Mouse (Mus musculus): ENCODE results near the gene Calr4. TPM values are rescaled to one million over a fixed set of nuclear protein-coding genes. Genes with fewer than 3 reads are reported as not detected.

Calr4 gene
- polyA plus RNA-seq, 1 experiment from 2014 or later, result 0.46 TPM

GRCm38 (mm10) chr4:109210881-109211280 is 23.4 kb upstream of the Calr4 start:
- Histone ChIP-seq H3K27me3 (no peaks in the 10 kb centered on the region), H3K36me3 (no peaks in the 10 kb centered on the region), H3K4me3 (no peak overlapping the region), H3K4me2 (replicated peaks) (no peak overlapping the region), H3K9me3 (no peaks in the 10 kb centered on the region), H3K9ac (replicated peaks) (no peak overlapping the region), H3K27ac (replicated peaks) (0 out of 2 replicates have a peak overlapping the region, but pooled peaks have one; percentile 25), H3K4me1 (no peaks in the 10 kb centered on the region)
- WGBS, result 61% methylated on average over 4 of the region's 4 CpGs
- ATAC-seq (ENCODE audit: low FRiP score, low read depth), result no peak

- Histone ChIP-seq H3K27me3 (no peaks in the 10 kb centered on the region), H3K9me3 (no peaks in the 10 kb centered on the region), H3K9ac (replicated peaks) (no peak overlapping the region), H3K36me3 (no peaks in the 10 kb centered on the region), H3K4me2 (replicated peaks) (no peak overlapping the region), H3K4me1 (no peaks in the 10 kb centered on the region), H3K4me3 (no peak overlapping the region), H3K27ac (replicated peaks) (no peak overlapping the region)
- ATAC-seq (ENCODE audit: low FRiP score, low read depth), result no peak
- WGBS, result 66% methylated on average over 3 of the region's 3 CpGs
Observed at GRCm38 (mm10) chr4:109213986-109214385, 20.3 kb upstream of the Calr4 start.

- H3K4me3 ChIP-seq, result no peak overlapping the region
- no peaks in the 10 kb centered on the region for H3K27me3 ChIP-seq
- H3K27ac ChIP-seq (replicated peaks), result no peak overlapping the region
- H3K4me1 ChIP-seq, result no peaks in the 10 kb centered on the region
- WGBS, result 74% methylated on average over 7 of the region's 7 CpGs
- H3K4me2 ChIP-seq (replicated peaks), result no peak overlapping the region
- H3K9me3 ChIP-seq, result no peaks in the 10 kb centered on the region
- ATAC-seq (ENCODE audit: low FRiP score, low read depth), result no peak
- H3K36me3 ChIP-seq, result no peaks in the 10 kb centered on the region
- no peak overlapping the region for H3K9ac ChIP-seq (replicated peaks)
Observed at GRCm38 (mm10) chr4:109218008-109218407, 16.3 kb upstream of the Calr4 start.

- Histone ChIP-seq H3K4me2 (replicated peaks) (no peak overlapping the region), H3K36me3 (no peaks in the 10 kb centered on the region), H3K4me1 (peaks cover 10% of the 10 kb centered on the region), H3K9me3 (no peaks in the 10 kb centered on the region), H3K4me3 (no peak overlapping the region), H3K9ac (replicated peaks) (no peak overlapping the region), H3K27me3 (no peaks in the 10 kb centered on the region), H3K27ac (replicated peaks) (no peak overlapping the region)
- ATAC-seq (ENCODE audit: low FRiP score, low read depth), result no peak
- WGBS, result 77% methylated on average over 14 of the region's 14 CpGs
Observed at GRCm38 (mm10) chr4:109220441-109220940, 13.8 kb upstream of the Calr4 start.

- Histone ChIP-seq H3K27ac (replicated peaks) (no peak overlapping the region), H3K27me3 (no peaks in the 10 kb centered on the region), H3K4me3 (no peak overlapping the region), H3K9ac (replicated peaks) (no peak overlapping the region), H3K4me1 (peaks cover 12% of the 10 kb centered on the region), H3K36me3 (no peaks in the 10 kb centered on the region), H3K9me3 (no peaks in the 10 kb centered on the region), H3K4me2 (replicated peaks) (no peak overlapping the region)
- ATAC-seq (ENCODE audit: low FRiP score, low read depth), result no peak
- 96% methylated on average over 3 of the region's 3 CpGs for WGBS
Observed at GRCm38 (mm10) chr4:109222001-109222400, 12.3 kb upstream of the Calr4 start.

GRCm38 (mm10) chr4:109224762-109225552 is 9.3 kb upstream of the Calr4 start:
- Histone ChIP-seq H3K27ac (replicated peaks) (peak overlapping the region; percentile 60), H3K4me1 (peaks cover 12% of the 10 kb centered on the region), H3K9me3 (no peaks in the 10 kb centered on the region), H3K9ac (replicated peaks) (no peak overlapping the region), H3K4me3 (no peak overlapping the region), H3K27me3 (no peaks in the 10 kb centered on the region), H3K4me2 (replicated peaks) (no peak overlapping the region), H3K36me3 (no peaks in the 10 kb centered on the region)
- peak; percentile 85 for ATAC-seq (ENCODE audit: low FRiP score, low read depth)
- 60% methylated on average over 13 of the region's 13 CpGs for WGBS

- Histone ChIP-seq H3K27me3 (no peaks in the 10 kb centered on the region), H3K4me2 (replicated peaks) (no peak overlapping the region), H3K36me3 (no peaks in the 10 kb centered on the region), H3K4me3 (no peak overlapping the region), H3K27ac (replicated peaks) (peak overlapping the region; percentile 60; the same call in 1 of the 2 replicates), H3K4me1 (peaks cover 12% of the 10 kb centered on the region), H3K9ac (replicated peaks) (no peak overlapping the region), H3K9me3 (no peaks in the 10 kb centered on the region)
- 73% methylated on average over 6 of the region's 6 CpGs for WGBS
- ATAC-seq (ENCODE audit: low FRiP score, low read depth), result peak; percentile 42; the same call in 1 of the 2 replicates
Observed at GRCm38 (mm10) chr4:109225606-109226005, 8.7 kb upstream of the Calr4 start.

GRCm38 (mm10) chr4:109226071-109226470 is 8.2 kb upstream of the Calr4 start:
- 77% methylated on average over 5 of the region's 5 CpGs for WGBS
- H3K4me1 ChIP-seq, result peaks cover 12% of the 10 kb centered on the region
- no peak overlapping the region for H3K4me3 ChIP-seq
- H3K27ac ChIP-seq (replicated peaks), result no peak overlapping the region
- no peak overlapping the region for H3K9ac ChIP-seq (replicated peaks)
- no peak for ATAC-seq (ENCODE audit: low FRiP score, low read depth)
- no peaks in the 10 kb centered on the region for H3K36me3 ChIP-seq
- no peaks in the 10 kb centered on the region for H3K27me3 ChIP-seq
- no peaks in the 10 kb centered on the region for H3K9me3 ChIP-seq
- no peak overlapping the region for H3K4me2 ChIP-seq (replicated peaks)

- no peaks in the 10 kb centered on the region for H3K36me3 ChIP-seq
- ATAC-seq (ENCODE audit: low FRiP score, low read depth), result no peak
- H3K4me1 ChIP-seq, result peaks cover 9% of the 10 kb centered on the region
- no peak overlapping the region for H3K4me3 ChIP-seq
- H3K27ac ChIP-seq (replicated peaks), result no peak overlapping the region
- 66% methylated on average over 7 of the region's 7 CpGs for WGBS
- H3K4me2 ChIP-seq (replicated peaks), result no peak overlapping the region
- no peak overlapping the region for H3K9ac ChIP-seq (replicated peaks)
- no peaks in the 10 kb centered on the region for H3K9me3 ChIP-seq
- H3K27me3 ChIP-seq, result no peaks in the 10 kb centered on the region
Observed at GRCm38 (mm10) chr4:109229766-109230279, 4.5 kb upstream of the Calr4 start.

- H3K4me1 ChIP-seq, result peaks cover 3% of the 10 kb centered on the region; the same call in 1 of the 2 replicates
- H3K36me3 ChIP-seq, result no peaks in the 10 kb centered on the region
- H3K9me3 ChIP-seq, result no peaks in the 10 kb centered on the region
- no peak overlapping the region for H3K9ac ChIP-seq (replicated peaks)
- H3K4me2 ChIP-seq (replicated peaks), result no peak overlapping the region
- 85% methylated on average over 9 of the region's 9 CpGs for WGBS
- no peaks in the 10 kb centered on the region for H3K27me3 ChIP-seq
- H3K27ac ChIP-seq (replicated peaks), result no peak overlapping the region
- no peak for ATAC-seq (ENCODE audit: low FRiP score, low read depth)
- H3K4me3 ChIP-seq, result no peak overlapping the region
Observed at GRCm38 (mm10) chr4:109234806-109235350, 593 bp downstream of the Calr4 start.

GRCm38 (mm10) chr4:109236186-109236879 is 2.0 kb downstream of the Calr4 start:
- Histone ChIP-seq H3K4me2 (replicated peaks) (no peak overlapping the region), H3K27me3 (no peaks in the 10 kb centered on the region), H3K4me1 (peaks cover 3% of the 10 kb centered on the region; the same call in 1 of the 2 replicates), H3K4me3 (no peak overlapping the region), H3K9ac (replicated peaks) (no peak overlapping the region), H3K9me3 (no peaks in the 10 kb centered on the region), H3K27ac (replicated peaks) (peak overlapping the region; percentile 67), H3K36me3 (no peaks in the 10 kb centered on the region)
- WGBS, result 74% methylated on average over 7 of the region's 7 CpGs
- ATAC-seq (ENCODE audit: low FRiP score, low read depth), result no peak

All from midbrain, embryonic 12.5 days (tissue).